Mouse (Mus musculus) urinary bladder, adult 2 months (tissue): Measurements from ENCODE around the gene Timm13. TPM values are rescaled to one million over a fixed set of nuclear protein-coding genes. Genes with fewer than 3 reads are reported as not detected.

ENCODE experiments used
- DNase-seq: peaks from one replicate; pipeline ENCODE4 v3.0.0; 2022; ENCODE audit warnings: low spot score
- polyA plus RNA-seq: library from polyadenylated mRNA; depleted of rRNA; stranded (reverse); fragments of >200 nt; gene quantifications from 2 replicates; pipeline ENCODE4 v1.2.3, GENCODE M21; 2012; rRNA removed

The Timm13 gene
- polyA plus RNA-seq, 1 experiment = 111 TPM

DNA sequence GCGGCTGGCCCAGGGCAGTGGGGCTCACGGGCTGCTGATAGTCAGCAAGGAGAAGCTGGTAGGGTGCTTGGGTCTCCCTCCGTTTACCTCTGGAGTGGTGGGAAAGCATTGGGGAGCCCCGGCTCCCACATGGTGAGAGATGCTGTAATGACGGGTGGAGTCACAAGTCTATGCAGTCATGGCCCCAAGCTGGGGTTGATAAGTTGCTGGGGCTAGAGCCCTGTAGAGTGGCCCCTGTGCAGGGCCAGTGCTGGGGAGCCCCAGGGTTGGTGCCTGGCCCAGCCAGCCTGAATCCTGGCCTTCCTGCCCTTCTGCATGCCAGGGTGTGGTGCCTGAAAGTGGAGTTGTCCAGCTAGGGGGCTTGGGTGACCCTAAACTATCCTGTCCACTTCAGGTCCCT is 38.5 kb downstream of the Timm13 start:
- no peak for DNase-seq

DNA sequence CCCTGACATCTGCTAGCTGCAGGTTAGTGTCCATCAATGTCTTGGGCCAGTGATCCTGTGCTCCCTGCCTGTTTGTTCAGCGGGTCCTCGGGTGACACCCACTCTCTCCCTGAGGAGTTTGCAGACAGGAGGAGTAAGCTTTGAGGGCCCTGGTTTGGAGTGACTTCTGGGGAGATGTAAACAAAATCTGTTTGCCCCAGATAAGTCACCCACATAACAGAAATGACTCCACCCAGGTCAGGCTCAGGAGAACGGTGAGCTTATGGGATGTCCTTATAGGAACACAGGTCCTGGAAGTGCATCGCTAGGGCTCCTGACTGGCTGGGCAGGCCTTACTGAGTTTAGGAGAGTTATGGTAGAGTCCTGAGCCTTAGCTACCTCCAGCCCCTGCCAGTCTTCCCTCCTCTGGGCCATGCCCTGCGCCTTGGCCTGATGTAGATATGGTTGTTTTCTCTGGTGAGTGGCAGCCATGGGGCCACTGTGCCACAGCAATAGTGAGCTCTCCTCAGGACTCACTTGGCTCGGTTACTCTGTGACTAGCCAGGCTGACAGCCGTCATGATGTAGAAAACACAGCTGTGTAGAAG is 42.3 kb downstream of the Timm13 start:
- no peak for DNase-seq

DNA sequence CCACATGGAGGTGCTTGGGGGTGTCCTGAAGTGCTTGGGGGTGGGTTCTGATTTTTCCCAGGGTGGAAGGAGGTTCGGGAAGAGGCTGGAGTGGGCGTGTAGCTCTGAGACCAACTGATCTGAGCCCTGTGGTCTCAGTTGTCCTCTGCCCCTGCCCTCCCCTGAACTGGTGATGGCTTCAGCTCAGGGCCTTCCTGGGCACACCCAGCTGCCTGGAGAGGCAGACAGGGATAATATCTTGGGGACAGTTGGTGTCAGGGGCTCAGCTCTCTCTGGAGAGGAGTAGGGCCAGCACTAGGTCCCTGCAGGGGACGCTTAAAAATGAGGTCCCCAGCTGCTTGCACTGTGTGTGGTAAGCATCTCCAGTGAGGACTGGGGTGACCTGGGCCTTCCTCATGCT is 42.9 kb downstream of the Timm13 start:
- DNase-seq = no peak

DNA sequence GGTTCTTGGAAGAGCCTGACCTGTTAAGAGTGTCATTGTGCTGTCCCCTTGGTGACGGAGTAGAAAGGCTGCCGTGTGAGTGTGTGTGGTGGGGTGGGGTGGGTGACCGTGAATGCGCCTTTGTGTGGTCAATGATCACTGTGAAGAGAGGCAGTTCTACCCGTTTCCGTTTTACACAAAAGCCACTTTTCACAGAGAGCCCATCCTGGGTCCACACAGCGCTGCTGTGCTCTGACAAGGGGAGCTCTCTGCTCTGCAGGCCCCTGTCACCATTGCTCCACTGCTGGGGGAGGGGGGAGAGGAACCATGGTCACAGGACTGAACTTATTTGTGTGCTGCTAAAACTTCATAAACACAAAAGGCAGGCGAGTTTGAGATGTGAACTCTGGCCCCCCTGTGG is 43.4 kb downstream of the Timm13 start:
- DNase-seq = no peak

DNA sequence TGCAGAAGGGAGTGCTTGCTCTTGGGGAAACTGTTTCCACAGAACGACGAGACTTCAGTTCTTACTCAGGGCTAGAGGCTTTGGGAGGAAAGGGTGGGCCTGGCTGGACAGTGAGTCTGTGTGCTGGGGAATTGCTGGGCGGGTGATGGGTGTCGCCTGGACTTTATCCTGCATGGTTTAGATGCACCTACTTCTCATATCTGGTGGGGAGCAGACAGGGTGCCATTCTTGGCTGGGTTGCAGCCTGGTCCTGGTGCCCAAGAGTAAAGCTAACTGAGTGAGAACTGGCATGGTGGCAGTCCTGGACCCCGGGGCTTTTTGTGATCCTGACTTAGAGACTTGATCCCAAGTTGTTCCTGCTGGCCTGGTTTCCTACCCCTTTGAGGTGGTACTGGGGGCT is 43.9 kb downstream of the Timm13 start:
- DNase-seq = no peak

DNA sequence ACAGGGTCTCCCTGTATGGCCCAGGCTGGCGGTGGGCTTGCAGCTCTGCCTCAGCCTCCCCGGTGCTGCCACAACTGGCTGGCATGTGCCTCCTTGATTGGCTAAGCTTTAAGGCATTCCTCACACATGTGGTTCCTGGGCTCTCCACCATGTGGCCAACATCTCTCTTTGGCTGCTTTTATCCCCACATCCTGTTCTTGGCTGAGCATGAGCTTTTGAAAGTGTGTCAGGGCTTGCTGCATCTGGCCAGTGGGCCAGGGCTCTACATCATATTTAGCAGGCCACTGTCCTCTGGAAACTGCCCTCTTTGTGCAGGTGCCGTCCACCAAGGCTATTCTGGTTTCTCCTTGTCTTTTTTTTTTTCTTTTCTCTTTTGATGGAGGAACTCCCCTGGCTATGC is 44.5 kb downstream of the Timm13 start:
- DNase-seq = no peak

DNA sequence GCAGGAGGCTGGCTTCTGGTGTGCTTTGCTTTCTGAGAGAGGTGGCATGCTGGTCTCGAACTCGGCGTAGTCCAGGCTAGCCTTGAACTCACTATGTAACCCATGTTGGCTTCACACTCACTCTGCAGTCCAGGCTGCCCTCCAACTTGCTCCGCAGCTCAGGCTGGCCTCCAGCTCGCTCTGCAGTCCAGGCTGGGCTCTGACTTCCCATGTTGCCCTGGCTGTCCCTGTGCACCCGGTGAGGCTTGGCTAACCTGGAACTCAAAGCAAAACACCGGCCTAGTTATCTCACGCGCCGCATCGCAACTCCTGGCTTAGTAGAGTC is 45.1 kb downstream of the Timm13 start:
- DNase-seq = no peak

DNA sequence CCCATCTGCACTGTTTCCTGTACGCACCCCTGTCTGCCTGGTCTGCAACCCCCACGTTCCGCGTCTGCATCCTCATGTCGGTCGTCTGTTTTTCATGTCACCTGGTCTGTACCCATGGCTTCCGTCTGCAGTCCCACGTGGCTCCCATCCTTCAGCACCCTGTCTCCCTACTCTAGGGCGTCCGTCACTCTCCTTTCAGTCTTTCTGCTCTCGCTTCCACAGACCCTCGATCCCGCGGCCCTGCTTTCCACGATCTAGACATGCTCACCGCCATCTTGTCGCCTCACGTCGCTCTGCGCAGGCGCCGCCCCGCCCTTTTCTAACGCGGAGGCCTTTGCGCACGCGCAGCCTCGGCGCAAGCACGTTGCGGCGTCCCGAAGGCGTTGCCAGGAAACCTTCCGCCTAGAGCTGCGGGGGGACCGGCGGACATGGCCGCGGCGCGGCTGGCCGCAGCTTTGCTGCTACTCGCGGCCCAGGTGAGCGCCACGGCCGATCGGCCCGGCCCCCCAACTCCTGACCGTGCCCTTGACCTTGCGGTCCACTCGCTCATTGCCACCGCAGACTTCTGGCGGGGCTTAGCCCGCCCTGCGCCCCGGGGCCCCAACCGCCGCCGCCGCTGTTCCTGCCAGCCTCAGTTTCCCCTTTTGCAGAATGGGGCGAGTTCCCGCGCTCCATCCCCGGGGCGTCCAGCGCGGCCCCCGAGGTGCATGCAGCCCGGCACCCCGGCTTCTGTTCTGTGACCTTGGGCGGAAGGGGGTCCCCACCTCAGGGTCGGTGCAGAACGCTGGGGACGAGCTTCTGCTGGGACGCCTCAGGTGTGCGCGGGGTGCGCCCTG is 45.6 kb downstream of the Timm13 start, which contains the start of the genes Lsm7 and Sppl2b:
Gene Lsm7, minus strand, starts transcription at position 297 of the 836 bp plus-strand sequence.
Gene Sppl2b, plus strand, starts transcription at position 363 of the 836 bp plus-strand sequence.
- DNase-seq = peak; percentile 99

Other genes starting within 250 kb of the Timm13 start
- gene Btbd2, start 243.9 kb downstream of the Timm13 start, polyA plus RNA-seq = 36.5 and 48.5 TPM in 2 replicates
- gene Mknk2, start 222.9 kb downstream of the Timm13 start, polyA plus RNA-seq = 129 and 137 TPM in 2 replicates
- 24.5 and 29.1 TPM in 2 replicates for gene Mob3a, start 199.0 kb downstream of the Timm13 start, polyA plus RNA-seq
- 68.7 and 88.2 TPM in 2 replicates for gene Izumo4, start 198.8 kb downstream of the Timm13 start, polyA plus RNA-seq
- gene Ap3d1, start 158.7 kb downstream of the Timm13 start, polyA plus RNA-seq = 96.3 and 108 TPM in 2 replicates
- gene Dot1l, start 145.8 kb downstream of the Timm13 start, polyA plus RNA-seq = 6.7 and 17.2 TPM in 2 replicates
- 47.0 and 47.7 TPM in 2 replicates for gene Sf3a2, start 102.8 kb downstream of the Timm13 start, polyA plus RNA-seq
- 60.6 and 79.2 TPM in 2 replicates for gene Plekhj1, start 102.3 kb downstream of the Timm13 start, polyA plus RNA-seq
- gene Amh, start 95.7 kb downstream of the Timm13 start, polyA plus RNA-seq = 0.40 and 0.62 TPM in 2 replicates
- gene Jsrp1, start 87.5 kb downstream of the Timm13 start, polyA plus RNA-seq = 1.0 and 1.3 TPM in 2 replicates
- 566 and 709 TPM in 2 replicates for gene Oaz1, start 74.3 kb downstream of the Timm13 start, polyA plus RNA-seq
- gene Lingo3, start 56.9 kb downstream of the Timm13 start, polyA plus RNA-seq = not detected in 2 replicates
- gene Lsm7, start 45.8 kb downstream of the Timm13 start, polyA plus RNA-seq = 117 and 147 TPM in 2 replicates
- gene Sppl2b, start 45.7 kb downstream of the Timm13 start, polyA plus RNA-seq = 33.0 and 37.4 TPM in 2 replicates
- 0.44 and 0.49 TPM in 2 replicates for gene Tmprss9, start 29.1 kb downstream of the Timm13 start, polyA plus RNA-seq
- 10.5 and 14.1 TPM in 2 replicates for gene Lmnb2, start 17.3 kb upstream of the Timm13 start, polyA plus RNA-seq
- gene Gadd45b, start 29.1 kb upstream of the Timm13 start, polyA plus RNA-seq = 17.9 and 29.9 TPM in 2 replicates
- gene Gng7, start 114.0 kb upstream of the Timm13 start, polyA plus RNA-seq = 4.2 and 5.4 TPM in 2 replicates
- gene Diras1, start 124.7 kb upstream of the Timm13 start, polyA plus RNA-seq = 0.12 and 0.17 TPM in 2 replicates
- 25.3 and 29.3 TPM in 2 replicates for gene Slc39a3, start 136.5 kb upstream of the Timm13 start, polyA plus RNA-seq
- gene Sgta, start 159.2 kb upstream of the Timm13 start, polyA plus RNA-seq = 90.0 and 93.9 TPM in 2 replicates
- gene Thop1, start 169.1 kb upstream of the Timm13 start, polyA plus RNA-seq = 21.7 and 22.7 TPM in 2 replicates
- 1.1 and 1.2 TPM in 2 replicates for gene Creb3l3, start 197.9 kb upstream of the Timm13 start, polyA plus RNA-seq
- 119 TPM in 2 replicates for gene Map2k2, start 204.9 kb upstream of the Timm13 start, polyA plus RNA-seq
- 30.0 and 39.0 TPM in 2 replicates for gene Zbtb7a, start 234.3 kb upstream of the Timm13 start, polyA plus RNA-seq